Mouse (Mus musculus) limb, embryonic 14.5 days (tissue): ENCODE measurements at regions not wholly inside any gene's neighbourhood (a gene's known extent, or its start where the extent isn't known, plus 50 kb on each side); places are given as distances from the start of the nearest gene placed in this dataset.

Experiments
- ATAC-seq: fragments of 200-750 bp; cut with Nextera tagmentation; 2 replicates; pipeline ENCODE4 v1.8.0; 2017; ENCODE audit warnings: low read depth, moderate number of reproducible peaks, moderate TSS enrichment; ENCODE audit not compliant: low FRiP score
- DNase-seq: peaks from one replicate; pipeline ENCODE4 v3.0.0-alpha.2; 2015; ENCODE audit warnings: low spot score
- H3K27ac ChIP-seq: fragments of 300-500 bp; sonication (generic); replicated peaks from 2 replicates; pipeline ENCODE4 v1.5.1; 2014; ENCODE audit warnings: low read depth, mild to moderate bottlenecking, low read length, moderate library complexity, mixed read lengths
- H3K27me3 ChIP-seq: fragments of 300-500 bp; sonication (generic); 2 replicates; pipeline ENCODE4 v1.6.1; 2014; ENCODE audit warnings: low read length, mixed read lengths; ENCODE audit not compliant: control insufficient read depth, insufficient read depth
- H3K36me3 ChIP-seq: fragments of 300-500 bp; sonication (generic); 2 replicates; pipeline ENCODE4 v1.6.1; 2014; ENCODE audit warnings: mild to moderate bottlenecking, low read length, moderate library complexity, mixed read lengths; ENCODE audit not compliant: control insufficient read depth, insufficient read depth
- H3K4me1 ChIP-seq: fragments of 300-500 bp; sonication (generic); 2 replicates; pipeline ENCODE4 v1.6.1; 2014; ENCODE audit warnings: antibody characterized with exemption, low read length, mixed read lengths; ENCODE audit not compliant: control insufficient read depth, insufficient read depth
- H3K4me2 ChIP-seq: fragments of 300-500 bp; sonication (generic); replicated peaks from 2 replicates; pipeline ENCODE4 v1.6.1; 2014; ENCODE audit warnings: low read depth, mild to moderate bottlenecking, low read length, moderate library complexity; ENCODE audit not compliant: severe bottlenecking
- H3K4me3 ChIP-seq: fragments of 300-500 bp; sonication (generic); replicated peaks from 2 replicates; pipeline ENCODE4 v1.5.1; 2014; ENCODE audit warnings: low read length
- H3K9ac ChIP-seq: fragments of 300-500 bp; sonication (generic); 2 replicates; pipeline ENCODE4 v1.6.1; 2014; ENCODE audit warnings: mild to moderate bottlenecking, low read depth, low read length, moderate library complexity; ENCODE audit not compliant: severe bottlenecking
- H3K9me3 ChIP-seq: fragments of 300-500 bp; sonication (generic); 2 replicates; pipeline ENCODE4 v1.6.1; 2016; ENCODE audit warnings: low read length; ENCODE audit not compliant: control insufficient read depth
- POLR2A ChIP-seq: fragments of 200-500 bp; IDR thresholded peaks from 2 replicates; pipeline ENCODE4 v1.8.0; 2012; ENCODE audit warnings: inconsistent platforms, mild to moderate bottlenecking, moderate library complexity, borderline replicate concordance; ENCODE audit not compliant: insufficient read depth, insufficient read length; ENCODE audit errors: extremely low read depth
- WGBS: fragments of 180-500 bp; shearing (Covaris S2); extraction: QIAGEN DNeasy Blood & Tissue Kit; methylation state at CpG from one replicate; pipeline ENCODE4 v1.1.7; 2014; 5-methylcytosine and 5-hydroxymethylcytosine counted together

DNA sequence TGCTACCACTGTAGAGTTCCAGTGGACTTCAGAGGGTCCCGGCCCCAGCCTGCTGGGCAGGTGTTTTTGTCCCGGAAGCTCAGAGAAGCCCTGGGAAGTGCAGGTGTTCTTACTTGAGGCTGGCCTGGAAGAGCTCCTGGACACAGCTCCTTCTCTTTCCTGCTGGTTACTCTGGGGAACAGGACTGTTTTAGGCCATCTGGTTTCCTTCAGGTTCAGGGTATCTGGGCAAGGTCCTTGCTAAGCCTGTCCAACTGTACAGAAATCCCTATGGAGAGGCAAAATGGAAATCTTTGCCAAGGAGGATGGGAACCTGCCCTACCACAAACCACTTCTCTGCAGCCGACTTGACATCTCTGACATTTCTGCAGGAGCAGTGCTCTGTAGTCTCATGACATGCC lies 198.4 kb downstream of the Foxo1 start:
- Histone ChIP-seq H3K27me3 (no peaks in the 10 kb centered on the region), H3K4me3 (no peak overlapping the region), H3K36me3 (no peaks in the 10 kb centered on the region), H3K4me2 (no peak overlapping the region), H3K4me1 (0 out of 2 replicates have a peak, but pooled peaks cover 3% of the 10 kb centered on the region), H3K9me3 (peaks cover 11% of the 10 kb centered on the region), H3K9ac (no peak overlapping the region), H3K27ac (no peak overlapping the region)
- 55% methylated on average over 3 of the region's 3 CpGs for WGBS
- TF ChIP-seq POLR2A: no peak
- ATAC-seq: no peak
- DNase-seq: no peak

- no peak overlapping the region for H3K4me3 ChIP-seq
- WGBS: 17% methylated on average over 7 of the region's 7 CpGs
- 0 out of 2 replicates have a peak, but pooled peaks cover 3% of the 10 kb centered on the region for H3K4me1 ChIP-seq
- ATAC-seq (no peak), DNase-seq (no peak)
- no peaks in the 10 kb centered on the region for H3K27me3 ChIP-seq
- H3K36me3 ChIP-seq: no peaks in the 10 kb centered on the region
- no peak overlapping the region for H3K9ac ChIP-seq
- no peak overlapping the region for H3K27ac ChIP-seq
- H3K9me3 ChIP-seq: no peaks in the 10 kb centered on the region
- H3K4me2 ChIP-seq: no peak overlapping the region
- TF ChIP-seq POLR2A: no peak
Measured at GRCm38 (mm10) chr3:52463911-52464310, 195.8 kb downstream of the Foxo1 start.

DNA sequence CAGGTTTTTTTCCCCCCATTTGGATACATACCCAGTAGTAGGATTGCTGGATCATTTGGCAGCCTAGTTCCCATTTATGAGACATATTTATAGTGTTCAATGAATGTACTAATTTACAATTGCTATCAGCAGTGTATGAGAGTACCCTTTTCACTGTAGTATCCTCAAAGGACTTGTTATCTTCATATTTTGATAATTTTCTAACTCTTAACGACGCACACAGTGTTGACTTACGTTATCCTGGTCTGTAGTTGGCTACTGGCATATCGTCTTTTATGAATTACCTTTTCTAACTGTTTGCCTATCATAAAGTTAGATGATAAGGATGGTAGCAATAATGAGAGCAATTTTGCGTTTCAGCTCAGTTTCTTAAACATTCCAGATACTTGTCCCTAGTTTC lies 186.8 kb downstream of the Foxo1 start:
- no peak for TF ChIP-seq POLR2A
- ATAC-seq: no peak
- WGBS: 84% methylated on average over 5 of the region's 5 CpGs

GRCm38 (mm10) chr3:52453041-52453440 lies 184.9 kb downstream of the Foxo1 start:
- no peaks in the 10 kb centered on the region for H3K36me3 ChIP-seq
- DNase-seq (no peak), ATAC-seq (no peak)
- H3K4me3 ChIP-seq: no peak overlapping the region
- H3K4me2 ChIP-seq: no peak overlapping the region
- no peaks in the 10 kb centered on the region for H3K27me3 ChIP-seq
- 87% methylated on average over 3 of the region's 3 CpGs for whole genome bisulfite sequencing
- H3K27ac ChIP-seq: no peak overlapping the region
- H3K9me3 ChIP-seq: no peaks in the 10 kb centered on the region
- no peak for TF ChIP-seq POLR2A
- H3K9ac ChIP-seq: no peak overlapping the region
- no peaks in the 10 kb centered on the region; the same call in 1 of the 2 replicates for H3K4me1 ChIP-seq

More for the DNA sequence above, 186.8 kb downstream of the Foxo1 start:
- Histone ChIP-seq H3K27ac (no peak overlapping the region), H3K27me3 (no peaks in the 10 kb centered on the region), H3K4me2 (no peak overlapping the region), H3K4me1 (no peaks in the 10 kb centered on the region), H3K9me3 (no peaks in the 10 kb centered on the region), H3K9ac (no peak overlapping the region), H3K4me3 (no peak overlapping the region), H3K36me3 (no peaks in the 10 kb centered on the region)
- DNase-seq: no peak

- no peak for TF ChIP-seq POLR2A
- DNase-seq: no peak
- Histone ChIP-seq H3K4me3 (no peak overlapping the region), H3K4me1 (no peaks in the 10 kb centered on the region; the same call in 1 of the 2 replicates), H3K36me3 (no peaks in the 10 kb centered on the region), H3K4me2 (no peak overlapping the region), H3K9ac (no peak overlapping the region), H3K27ac (no peak overlapping the region), H3K27me3 (no peaks in the 10 kb centered on the region), H3K9me3 (no peaks in the 10 kb centered on the region)
- ATAC-seq: no peak
- WGBS: 57% methylated on average over 5 of the region's 5 CpGs
Measured at GRCm38 (mm10) chr3:52452345-52452744, 184.2 kb downstream of the Foxo1 start.

DNA sequence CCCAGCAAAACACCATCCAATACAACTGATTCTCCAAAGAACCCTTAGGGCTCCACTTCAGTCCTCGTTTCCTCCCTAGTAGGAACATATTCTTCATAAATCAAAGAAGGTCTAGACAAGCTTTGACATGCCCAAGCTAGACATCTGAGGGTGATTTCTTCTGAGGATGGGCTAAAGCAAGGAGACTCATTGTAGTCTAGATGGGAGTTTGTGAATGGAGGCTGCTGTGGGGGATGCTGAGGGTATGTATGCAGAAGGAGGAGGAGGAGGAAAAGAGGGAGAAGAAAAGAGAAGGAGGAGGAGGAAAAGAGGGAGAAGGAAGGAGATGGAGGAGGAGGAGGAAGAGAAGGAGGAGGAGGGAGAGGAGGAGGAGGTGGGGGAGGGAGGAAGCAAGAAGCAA lies 178.9 kb downstream of the Foxo1 start:
- no peaks in the 10 kb centered on the region for H3K36me3 ChIP-seq
- no peaks in the 10 kb centered on the region; the same call in 1 of the 2 replicates for H3K4me1 ChIP-seq
- no peak overlapping the region for H3K9ac ChIP-seq
- no peak for DNase-seq
- H3K4me2 ChIP-seq: no peak overlapping the region
- ATAC-seq: no peak
- WGBS: 68% methylated on average over 1 of the region's 1 CpGs
- no peaks in the 10 kb centered on the region for H3K27me3 ChIP-seq
- H3K9me3 ChIP-seq: no peaks in the 10 kb centered on the region
- H3K4me3 ChIP-seq: no peak overlapping the region
- no peak for TF ChIP-seq POLR2A
- no peak overlapping the region for H3K27ac ChIP-seq
